Mouse (Mus musculus) embryo, embryonic 10 days (tissue): ENCODE data around the gene Col10a1.
"Not testable (repeated sequence)": the region's sequence is repeated elsewhere in the genome, so short reads cannot be mapped to it uniquely, and the experiment has no call there.

ENCODE experiments used
- DNase-seq: peaks from one replicate; pipeline ENCODE4 v3.0.0-alpha.2; 2015; ENCODE audit warnings: low spot score

Col10a1 gene

DNA sequence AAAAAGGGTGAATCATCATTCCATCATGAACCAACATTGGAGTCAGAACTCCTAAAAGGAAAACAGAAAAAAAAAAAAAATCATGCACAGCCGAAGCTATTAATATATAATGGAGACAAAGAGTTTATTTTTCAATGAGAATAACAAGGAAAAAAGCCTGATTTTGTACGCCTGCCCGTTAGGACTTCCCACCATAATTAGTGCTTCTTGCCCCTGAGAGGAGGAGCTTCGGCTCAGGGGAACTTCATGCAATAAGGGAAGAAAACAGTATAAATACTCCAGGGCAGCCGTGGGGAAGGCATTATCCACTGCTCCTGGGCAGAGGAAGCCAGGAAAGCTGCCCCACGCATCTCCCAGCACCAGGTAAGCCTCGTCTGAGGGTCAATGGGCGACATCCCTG is at the start of gene Col10a1:
TSS of gene Col10a1 (plus strand) at position 301 of the 400 bp plus-strand sequence.
- no peak for DNase-seq

DNA sequence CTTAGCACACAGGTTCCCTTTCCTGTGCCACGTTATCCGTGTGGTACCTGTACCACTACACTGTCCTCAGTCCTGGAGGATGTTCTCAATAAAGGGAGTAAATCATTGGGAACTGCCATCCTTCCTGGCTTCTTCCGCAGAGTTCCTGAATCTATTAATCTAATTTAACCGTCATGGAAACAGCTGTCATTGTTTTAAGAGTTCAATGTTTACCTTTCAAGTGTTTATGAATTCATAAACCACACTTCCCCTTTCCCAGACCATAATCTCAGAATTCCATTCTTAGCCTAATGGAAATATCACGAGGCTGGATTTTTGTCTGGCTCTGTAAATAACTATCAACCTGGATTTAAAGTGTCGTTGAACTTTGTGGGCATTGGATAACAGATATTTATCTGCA is 48.8 kb upstream of the Col10a1 start:
- no peak for DNase-seq

DNA sequence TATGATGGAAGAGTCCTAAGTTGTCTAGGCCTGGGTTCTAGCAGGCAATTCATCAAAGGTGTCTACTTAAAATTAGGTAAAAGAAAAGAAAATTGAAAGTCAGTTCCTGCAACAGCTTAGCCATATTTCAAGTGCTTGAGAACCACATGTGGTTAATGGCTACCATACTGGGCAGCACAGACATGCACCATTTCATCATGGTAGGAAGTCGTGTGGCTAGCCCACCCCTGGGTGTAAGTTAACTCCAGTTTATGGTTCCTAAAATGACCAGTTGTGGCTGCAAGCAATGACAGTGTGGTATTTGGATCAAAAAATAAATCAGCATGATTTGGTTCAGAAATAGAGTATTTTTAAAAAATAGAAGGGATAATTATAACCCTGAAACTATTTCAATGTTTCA is 47.9 kb upstream of the Col10a1 start:
- DNase-seq = no peak

DNA sequence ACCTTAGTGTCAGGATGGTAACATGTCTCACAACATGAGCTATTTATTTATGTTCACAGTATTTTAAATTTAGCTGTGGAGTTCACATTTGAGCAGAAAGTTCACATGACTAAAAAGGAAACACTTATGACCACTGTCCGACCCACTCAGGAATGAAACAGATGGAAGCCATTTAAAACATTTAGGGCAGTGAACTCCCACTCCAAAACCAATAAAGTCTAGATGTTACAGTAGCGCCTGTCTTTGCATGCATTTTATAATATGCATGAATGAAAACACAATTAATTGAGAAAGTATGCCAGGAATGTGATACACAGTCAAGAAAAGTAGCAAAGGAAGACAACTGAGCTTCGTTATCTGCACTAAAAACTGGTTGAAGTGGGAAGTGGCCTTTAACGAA is 37.6 kb upstream of the Col10a1 start:
- no peak for DNase-seq

DNA sequence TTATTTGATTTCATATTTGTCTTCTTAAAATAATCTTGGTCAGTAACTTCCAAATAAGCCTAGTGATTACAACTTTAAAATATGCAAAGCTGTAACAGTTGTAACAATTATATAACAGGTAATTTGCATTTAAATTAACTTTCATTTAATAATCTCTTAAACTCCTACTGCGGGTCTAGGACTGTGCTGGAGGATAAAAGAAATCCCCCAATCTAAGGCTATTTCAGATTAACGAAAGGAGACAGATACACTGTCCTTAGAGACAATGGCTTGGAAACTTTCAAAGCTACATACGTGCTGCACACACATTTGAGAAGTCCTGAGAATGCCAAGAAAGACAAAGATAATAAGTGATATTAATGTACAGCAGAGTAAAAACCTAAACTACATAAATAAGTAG is 31.5 kb upstream of the Col10a1 start:
- DNase-seq = no peak

DNA sequence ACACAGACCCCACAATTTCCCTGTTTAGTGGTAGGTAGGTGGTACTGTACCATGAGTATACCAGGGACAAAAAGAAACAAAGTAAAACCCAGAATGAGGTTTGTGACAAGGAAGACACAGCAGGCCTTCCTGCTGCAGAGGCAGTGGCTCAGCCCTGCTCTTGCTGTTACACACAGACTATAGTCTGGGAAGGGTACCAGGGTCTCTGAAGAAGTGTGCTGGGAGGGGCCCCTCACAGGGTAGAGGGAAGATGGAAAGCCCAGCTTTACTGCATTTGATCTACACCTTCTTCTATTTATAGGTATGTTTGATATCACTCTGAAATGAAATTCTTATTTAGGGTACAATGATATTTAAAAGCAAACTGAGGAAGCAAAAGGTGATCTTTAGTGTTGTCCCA is 26.0 kb upstream of the Col10a1 start:
- DNase-seq = no peak

DNA sequence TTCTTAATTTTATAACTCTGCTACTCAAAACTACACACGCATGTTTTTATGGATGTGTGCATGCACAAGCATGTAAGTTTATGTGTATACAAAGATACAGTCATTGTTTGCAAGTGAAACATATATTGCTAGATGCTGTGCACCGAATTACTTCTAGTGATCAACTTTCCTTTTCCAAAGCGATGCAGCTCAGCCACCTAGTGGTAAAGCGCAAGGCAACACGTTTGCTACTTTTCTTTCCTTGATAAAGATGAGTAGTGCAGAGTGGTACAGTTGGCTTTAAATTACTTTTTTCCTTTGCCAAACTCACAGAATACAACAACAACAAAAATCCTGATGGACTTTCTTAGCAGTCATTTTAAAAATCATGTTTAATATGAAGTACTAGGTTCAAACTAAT is 21.6 kb upstream of the Col10a1 start:
- DNase-seq = peak; percentile 40

DNA sequence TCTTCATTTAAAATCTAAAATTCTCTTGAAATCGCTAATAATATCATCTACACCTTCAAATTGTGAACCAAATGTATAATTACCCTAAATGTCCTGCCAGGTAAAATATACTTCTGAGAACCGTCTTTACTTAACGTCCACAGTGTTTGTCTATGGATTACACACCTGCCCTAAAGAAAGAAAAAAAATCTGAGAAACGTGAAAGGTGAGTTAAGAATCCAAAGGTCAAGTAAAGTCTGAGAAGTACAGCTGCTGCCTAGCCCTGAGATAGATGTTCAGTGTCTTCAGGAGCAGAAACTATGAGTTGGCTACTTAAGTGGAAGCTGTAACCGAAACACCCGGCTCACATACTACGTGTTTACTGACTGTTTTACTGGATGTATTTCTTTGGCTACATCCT is 16.4 kb upstream of the Col10a1 start:
- no peak for DNase-seq

DNA sequence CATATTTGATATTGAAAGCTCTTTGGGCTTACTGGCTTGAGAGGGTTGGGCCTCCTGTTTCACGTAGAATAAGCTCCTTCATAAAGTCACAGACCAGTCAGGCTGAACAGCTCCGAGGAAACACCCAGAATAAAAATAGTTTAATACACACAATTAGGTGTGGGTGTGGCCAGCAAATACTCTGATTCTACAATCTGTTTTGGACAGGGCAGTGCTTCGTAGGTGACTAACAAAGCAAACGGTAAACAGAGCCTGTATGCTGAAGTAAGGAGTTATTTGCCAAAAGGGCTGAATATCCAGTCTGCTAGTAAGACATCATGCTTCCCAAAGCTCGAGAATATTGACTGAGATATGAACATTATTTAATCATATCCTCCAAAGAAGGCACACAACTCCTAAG is 4.1 kb upstream of the Col10a1 start:
- DNase-seq = no peak

DNA sequence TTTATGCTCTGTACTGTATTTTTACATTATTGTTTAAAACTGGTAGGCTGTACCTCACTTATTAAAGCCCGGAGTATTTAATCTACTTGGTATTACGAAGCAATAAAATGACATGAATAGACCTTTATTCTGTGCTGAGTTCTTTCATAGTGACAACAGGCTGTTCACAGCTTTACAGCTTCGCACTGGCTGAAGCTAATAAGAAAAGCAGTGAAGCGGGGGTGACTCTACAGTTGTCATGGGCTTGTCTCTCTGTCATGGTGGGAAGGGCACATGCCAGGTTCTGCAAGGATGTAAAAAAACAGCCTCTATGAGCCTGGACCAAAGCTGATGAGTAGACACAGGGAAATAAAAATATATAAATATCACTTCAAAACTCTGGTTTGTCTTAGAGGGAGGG is 7.2 kb downstream of the Col10a1 start:
- no peak for DNase-seq

DNA sequence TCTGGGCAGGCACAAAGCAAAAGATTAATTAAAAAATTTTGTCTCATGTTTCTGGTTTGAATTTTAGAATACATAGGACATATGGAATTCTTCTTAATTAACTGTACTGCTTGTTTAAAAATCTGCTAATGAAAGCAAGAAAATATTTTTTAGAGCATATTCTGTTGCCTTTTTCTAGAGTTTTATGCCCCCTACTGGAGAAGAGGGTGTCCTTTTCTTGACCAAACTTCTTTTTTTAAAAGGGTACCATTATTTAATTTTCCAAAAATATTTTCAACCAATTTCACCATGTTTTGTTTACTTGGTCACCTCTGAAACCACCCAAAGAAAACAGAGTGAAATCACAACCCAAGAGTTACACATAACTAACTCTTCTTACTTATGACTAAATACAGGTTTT is 9.5 kb downstream of the Col10a1 start:
- no peak for DNase-seq

DNA sequence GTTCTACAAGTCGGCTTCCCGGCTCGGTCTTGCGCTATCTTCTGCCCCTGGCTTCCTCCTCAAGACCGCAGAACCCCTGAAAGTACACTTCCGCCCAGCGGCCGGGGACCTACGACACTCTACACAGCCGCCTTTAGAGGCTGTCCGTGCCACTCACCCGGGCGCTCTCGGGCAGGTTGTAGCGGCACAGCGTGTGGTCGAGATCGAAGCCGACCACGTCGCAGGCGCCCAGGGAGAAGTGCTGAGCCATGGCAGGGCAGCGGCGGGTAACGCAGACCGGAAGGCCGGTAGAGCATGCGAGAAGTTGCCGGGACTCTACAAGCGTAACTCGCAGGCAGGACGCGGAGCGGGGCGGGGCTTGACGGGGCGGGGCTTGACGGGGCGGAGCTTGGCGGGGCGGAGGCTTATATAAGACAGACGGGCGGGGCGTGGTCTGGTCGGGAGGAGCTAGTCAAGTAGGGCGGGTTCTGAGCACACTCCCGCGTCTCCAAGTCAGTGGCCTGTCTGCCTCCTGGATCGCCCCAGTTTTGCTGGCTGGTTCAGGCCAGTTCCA is 28.5 kb downstream of the Col10a1 start, which contains the start of gene Nt5dc1:
TSS of gene Nt5dc1 (minus strand) at position 349 of the 553 bp plus-strand sequence.
- peak; percentile 92 for DNase-seq

DNA sequence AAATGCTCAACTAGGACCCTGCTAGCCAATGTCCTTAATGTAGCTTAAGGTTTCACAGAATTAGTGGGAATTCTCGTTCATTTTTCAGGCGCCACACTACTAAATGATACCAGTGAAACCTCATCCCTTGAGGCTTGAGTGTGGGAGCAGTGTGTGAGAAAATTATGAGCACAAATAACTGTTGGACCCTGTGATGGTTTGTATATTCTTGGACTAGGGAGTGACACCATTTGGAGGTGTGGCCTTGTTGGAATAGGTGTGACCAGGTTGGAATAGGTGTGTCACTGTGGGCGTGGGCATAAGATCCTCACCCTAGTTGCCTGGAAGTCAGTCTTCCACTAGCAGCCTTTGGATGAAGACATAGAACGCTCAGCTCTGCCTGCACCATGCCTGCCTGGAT is 29.0 kb downstream of the Col10a1 start:
- not testable (repeated sequence) for DNase-seq

DNA sequence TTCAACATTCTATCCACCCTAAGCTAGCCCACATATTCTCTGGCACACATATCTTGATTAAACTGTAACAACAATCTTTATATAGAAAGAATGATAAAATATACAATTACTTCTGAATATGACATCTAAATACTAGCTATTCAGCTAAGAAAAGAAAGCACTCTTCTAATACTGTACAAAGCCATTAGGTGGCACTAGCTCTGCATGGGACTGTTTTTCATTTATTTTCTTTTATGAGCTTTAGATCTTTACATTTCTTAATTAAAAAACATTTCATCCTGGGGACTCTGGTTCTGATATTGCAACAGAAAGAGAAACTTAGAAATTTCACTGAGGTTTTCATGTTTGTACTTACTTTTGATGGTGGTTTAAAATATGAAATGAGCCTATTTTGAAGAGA is 42.0 kb downstream of the Col10a1 start:
- DNase-seq = no peak

DNA sequence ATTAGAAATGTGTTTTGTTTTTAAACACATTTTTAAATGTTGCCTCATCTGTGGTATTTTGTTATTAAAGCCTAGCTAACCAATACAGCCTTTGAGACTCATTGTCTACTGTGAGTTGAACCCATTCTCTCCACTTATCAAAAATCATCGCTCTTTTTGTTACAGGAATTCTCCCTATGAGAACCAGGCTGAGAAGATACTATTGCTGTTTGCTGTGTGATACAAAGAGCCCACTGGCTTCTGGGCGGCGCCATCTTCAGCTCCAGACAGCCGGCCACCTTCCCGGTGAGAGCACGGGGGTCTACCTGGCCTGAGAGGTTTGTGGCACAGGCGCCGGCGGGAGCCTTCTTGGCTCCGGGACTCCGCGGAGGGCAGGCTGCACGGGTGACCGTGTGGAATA is 44.4 kb downstream of the Col10a1 start:
- not testable (repeated sequence) for DNase-seq
